Comparison of ENCODE assay signal across 11 mouse cellular contexts in genomic region chr19:6936299-6936698, GRCm38 (mm10). TPM values are rescaled to one million over a fixed set of nuclear protein-coding genes. Genes with fewer than 3 reads are reported as not detected.
A peak's percentile ranks its signal among the peaks of the same experiment; 100 is the strongest.
DNase-seq lines count a peak whose midpoint lies in the region; ATAC-seq and TF ChIP-seq lines count a peak whose summit lies in the region.
"Had no signal": no experiment of that assay in that cellular context is flagged by ENCODE, and none has a peak within 500 bp of the region (broad histone marks: within the 10 kb centered on the region; RNA-seq: fewer than 3 reads in every experiment).

No protein-coding gene starts in this region.

- H3K27me3 ChIP-seq in kidney, embryonic 14.5 days (ENCODE audit: control insufficient read depth, insufficient read depth, low read length): peaks cover 49% of the 10 kb centered on the region
- no peaks in the 10 kb centered on the region for H3K27me3 ChIP-seq in CH12.LX (replicated peaks)

- TF ChIP-seq POLR2A in CH12.LX (IDR thresholded peaks at IDR 0.05; ENCODE audit: low read depth, low read length): no peak

- peak in 1 of 2 experiments; percentile 56; a peak in 3 of 4 replicates for TF ChIP-seq CTCF in CH12.LX (conservative IDR thresholded peaks at IDR 0.05 in 1 of 2, IDR thresholded peaks at IDR 0.05 in 1 of 2; ENCODE audit: low read depth in 2 of 2, low read length in 2 of 2)

- in situ Hi-C loops in CH12.LX (cut with MboI; ENCODE audit: low pct_ligation_motif_present, low pct_unique_long_range_greater_than_20kb, low sequenced_read_pairs): loop anchor here (5.0 kb wide), 1 partner anchor 86 kb away; no protein-coding TSS in a partner anchor

- WGBS in kidney, embryonic 14.5 days: 25% methylated on average over 3 of the region's 3 CpGs

- peaks cover 19% of the 10 kb centered on the region for H3K4me1 ChIP-seq in kidney, embryonic 14.5 days (ENCODE audit: control insufficient read depth, insufficient read depth, low read length)
- peaks cover 7 to 12% of the 10 kb centered on the region in 2 experiments for H3K4me1 ChIP-seq in CH12.LX (ENCODE audit: control insufficient read depth in 1 of 2, insufficient read depth in 2 of 2)

- H3K4me3 ChIP-seq in kidney, embryonic 14.5 days (ENCODE audit: low read length): no peak overlapping the region
- H3K4me3 ChIP-seq in CH12.LX (replicated peaks in 1 of 3; ENCODE audit: low read depth in 2 of 3, low read length in 2 of 3, poor library complexity in 1 of 3): no peak overlapping the region
- H3K4me3 ChIP-seq: neural tube, embryonic 12.5 days had no signal

- no peak overlapping the region for H3K4me2 ChIP-seq in kidney, embryonic 14.5 days (replicated peaks; ENCODE audit: low read depth, low read length)
- no peak overlapping the region for H3K4me2 ChIP-seq in CH12.LX (ENCODE audit: insufficient read depth, low read depth, poor library complexity, severe bottlenecking)
- H3K4me2 ChIP-seq: neural tube, embryonic 12.5 days had no signal

- TF ChIP-seq EP300 in CH12.LX (IDR thresholded peaks at IDR 0.05; ENCODE audit: low read length): no peak

- peak; percentile 43 for TF ChIP-seq RAD21 in CH12.LX (IDR thresholded peaks at IDR 0.05; ENCODE audit: low read depth, low read length)

- no peak overlapping the region for H3K9ac ChIP-seq in kidney, embryonic 14.5 days (ENCODE audit: low read depth, low read length)
- H3K9ac ChIP-seq in CH12.LX (ENCODE audit: insufficient read depth, low read depth): no peak overlapping the region
- H3K9ac ChIP-seq: neural tube, embryonic 12.5 days had no signal

- no peaks in the 10 kb centered on the region for H3K79me2 ChIP-seq in CH12.LX (replicated peaks; ENCODE audit: control insufficient read depth, extremely low read depth, insufficient read depth, poor library complexity, severe bottlenecking)

- ATAC-seq in kidney, embryonic 14.5 days (ENCODE audit: low FRiP score, low TSS enrichment): no peak
- no peak for ATAC-seq in activated CD4-positive, CD25-positive, alpha-beta regulatory T cell, adult 4 months

- dilution Hi-C loops in CH12.LX (cut with MboI; ENCODE audit: extremely low pct_ligation_motif_present, extremely low pct_unique_long_range_greater_than_20kb, low sequenced_read_pairs): no loop called here

- no peaks in the 10 kb centered on the region for H3K9me3 ChIP-seq in kidney, embryonic 14.5 days (ENCODE audit: control insufficient read depth, low read length)
- no peaks in the 10 kb centered on the region for H3K9me3 ChIP-seq in CH12.LX (replicated peaks; ENCODE audit: low read length)
- H3K9me3 ChIP-seq: neural tube, embryonic 12.5 days had no signal

- DNase-seq in kidney, postnatal 4 days: peak; percentile 62 to 65
- peak; percentile 70 for DNase-seq in A20 (ENCODE audit: low read depth, low spot score)
- peak; percentile 37 for DNase-seq in CH12.LX (ENCODE audit: extremely low read depth)
- peak; percentile 75 for DNase-seq in induced T-regulatory cell, adult 2 months (ENCODE audit: low read depth)
- DNase-seq in urinary bladder, postnatal 25 days (ENCODE audit: low spot score): no peak
- DNase-seq: adrenal gland, adult 2 months; right cerebral cortex, postnatal 25 days had no signal

- H3K27ac ChIP-seq in kidney, embryonic 14.5 days (ENCODE audit: low read depth, low read length): no peak overlapping the region
- no peak overlapping the region for H3K27ac ChIP-seq in CH12.LX (ENCODE audit: insufficient read depth, low read depth)
- H3K27ac ChIP-seq: neural tube, embryonic 12.5 days had no signal

- no peaks in the 10 kb centered on the region for H3K36me3 ChIP-seq in kidney, embryonic 14.5 days (ENCODE audit: control insufficient read depth, insufficient read depth, low read length)
- H3K36me3 ChIP-seq in CH12.LX (replicated peaks in 1 of 2; ENCODE audit: control insufficient read depth in 1 of 2, insufficient read depth in 1 of 2, low read length in 1 of 2): peaks cover 0 to 11% of the 10 kb centered on the region in 2 experiments

TF ChIP-seq in CH12.LX, 34 proteins besides CTCF, POLR2A, EP300 and RAD21:
- TF ChIP-seq NELFE (IDR thresholded peaks at IDR 0.05; ENCODE audit: low read depth, low read length): no peak
- no peak for TF ChIP-seq NRF1 (IDR thresholded peaks at IDR 0.05; ENCODE audit: low read depth, low read length)
- no peak for TF ChIP-seq USF2 (conservative IDR thresholded peaks at IDR 0.05; ENCODE audit: low read depth, low read length)
- no peak for TF ChIP-seq ELF1 (IDR thresholded peaks at IDR 0.05; ENCODE audit: low read depth, low read length)
- TF ChIP-seq IRF4 (IDR thresholded peaks at IDR 0.05; ENCODE audit: low read depth, low read length): no peak
- no peak for TF ChIP-seq CHD1 (IDR thresholded peaks at IDR 0.05; ENCODE audit: low read depth, low read length)
- no peak for TF ChIP-seq JUN (IDR thresholded peaks at IDR 0.05; ENCODE audit: insufficient read depth, low read depth, low read length)
TF ChIP-seq in CH12.LX: peak in this region for 0.

RNA-seq across cellular contexts. Expression of gene Kcnk4, which starts 2.0 kb away (rescaled TPM):
- polyA plus RNA-seq in kidney, embryonic 14.5 days (2014; fragmentation: Nextera tagmentation; extraction: Ambion mirVana): 0.12 and 0.51 TPM in 2 replicates
- total RNA-seq in CH12.LX (2012; rRNA removed) (0.21 TPM in 1 of 2 replicates, not detected in the other), CH12.LX (2014; rRNA removed) (not detected in 2 replicates)
- polyA plus RNA-seq in CH12.LX (2012; ENCODE audit: insufficient read length, low read depth): 0.80 TPM in 1 of 2 replicates, not detected in the other
- polyA plus RNA-seq in activated CD4-positive, CD25-positive, alpha-beta regulatory T cell, adult 4 months (2017; shearing (Covaris generic)): not detected
- polyA plus RNA-seq: adrenal gland, adult 2 months had no signal

RNA-seq across cellular contexts. Expression of gene Bad, which starts 5.4 kb away (rescaled TPM):
- polyA plus RNA-seq in kidney, embryonic 14.5 days (2014; fragmentation: Nextera tagmentation; extraction: Ambion mirVana): 65.5 and 70.9 TPM in 2 replicates
- total RNA-seq in CH12.LX (2012; rRNA removed): 37.8 and 38.0 TPM in 2 replicates
- 27.7 and 28.5 TPM in 2 replicates for total RNA-seq in CH12.LX (2014; rRNA removed)
- polyA plus RNA-seq in CH12.LX (2012; ENCODE audit: insufficient read length, low read depth): 33.3 and 39.6 TPM in 2 replicates
- polyA plus RNA-seq in activated CD4-positive, CD25-positive, alpha-beta regulatory T cell, adult 4 months (2017; shearing (Covaris generic)): 10 to 100 TPM; 42.6 to 60.5 TPM

RNA-seq across cellular contexts. Expression of gene Gpr137, which starts 6.0 kb away (rescaled TPM):
- polyA plus RNA-seq in kidney, embryonic 14.5 days (2014; fragmentation: Nextera tagmentation; extraction: Ambion mirVana): 23.3 and 27.4 TPM in 2 replicates
- total RNA-seq in CH12.LX (2012; rRNA removed): 14.1 and 18.1 TPM in 2 replicates
- 8.8 and 9.0 TPM in 2 replicates for total RNA-seq in CH12.LX (2014; rRNA removed)
- polyA plus RNA-seq in CH12.LX (2012; ENCODE audit: insufficient read length, low read depth): 14.0 and 14.4 TPM in 2 replicates
- polyA plus RNA-seq in activated CD4-positive, CD25-positive, alpha-beta regulatory T cell, adult 4 months (2017; shearing (Covaris generic)): 10 to 100 TPM in 1 of 2 experiments, 1 to 10 TPM in 1; 9.8 to 11.5 TPM

RNA-seq across cellular contexts. Expression of gene Catsperz, which starts 11.1 kb away (rescaled TPM):
- polyA plus RNA-seq in kidney, embryonic 14.5 days (2014; fragmentation: Nextera tagmentation; extraction: Ambion mirVana): 2.1 and 3.8 TPM in 2 replicates
- not detected in 2 replicates for total RNA-seq in CH12.LX (2012; rRNA removed)
- not detected in 2 replicates for total RNA-seq in CH12.LX (2014; rRNA removed)
- polyA plus RNA-seq in CH12.LX (2012; ENCODE audit: insufficient read length, low read depth): 1.2 TPM in 1 of 2 replicates, not detected in the other
- not detected for polyA plus RNA-seq in activated CD4-positive, CD25-positive, alpha-beta regulatory T cell, adult 4 months (2017; shearing (Covaris generic))
- total RNA-seq: heart, postnatal 25 days had no signal
- polyA plus RNA-seq: adrenal gland, adult 2 months had no signal

RNA-seq across cellular contexts. Expression of gene Esrra, which starts 14.7 kb away (rescaled TPM):
- polyA plus RNA-seq in kidney, embryonic 14.5 days (2014; fragmentation: Nextera tagmentation; extraction: Ambion mirVana): 5.2 and 9.0 TPM in 2 replicates
- total RNA-seq in CH12.LX (2012; rRNA removed) (23.5 and 28.7 TPM in 2 replicates), CH12.LX (2014; rRNA removed) (13.4 and 13.6 TPM in 2 replicates)
- 15.6 and 17.7 TPM in 2 replicates for polyA plus RNA-seq in CH12.LX (2012; ENCODE audit: insufficient read length, low read depth)
- 1 to 10 TPM; 3.1 to 3.8 TPM for polyA plus RNA-seq in activated CD4-positive, CD25-positive, alpha-beta regulatory T cell, adult 4 months (2017; shearing (Covaris generic))
